Mouse (Mus musculus): ENCODE measurements at regions not wholly inside any gene's neighbourhood (a gene's known extent, or its start where the extent isn't known, plus 50 kb on each side); places are given as distances from the start of the nearest gene placed in this dataset.
A peak's percentile ranks its signal among the peaks of the same experiment; 100 is the strongest.

DNA sequence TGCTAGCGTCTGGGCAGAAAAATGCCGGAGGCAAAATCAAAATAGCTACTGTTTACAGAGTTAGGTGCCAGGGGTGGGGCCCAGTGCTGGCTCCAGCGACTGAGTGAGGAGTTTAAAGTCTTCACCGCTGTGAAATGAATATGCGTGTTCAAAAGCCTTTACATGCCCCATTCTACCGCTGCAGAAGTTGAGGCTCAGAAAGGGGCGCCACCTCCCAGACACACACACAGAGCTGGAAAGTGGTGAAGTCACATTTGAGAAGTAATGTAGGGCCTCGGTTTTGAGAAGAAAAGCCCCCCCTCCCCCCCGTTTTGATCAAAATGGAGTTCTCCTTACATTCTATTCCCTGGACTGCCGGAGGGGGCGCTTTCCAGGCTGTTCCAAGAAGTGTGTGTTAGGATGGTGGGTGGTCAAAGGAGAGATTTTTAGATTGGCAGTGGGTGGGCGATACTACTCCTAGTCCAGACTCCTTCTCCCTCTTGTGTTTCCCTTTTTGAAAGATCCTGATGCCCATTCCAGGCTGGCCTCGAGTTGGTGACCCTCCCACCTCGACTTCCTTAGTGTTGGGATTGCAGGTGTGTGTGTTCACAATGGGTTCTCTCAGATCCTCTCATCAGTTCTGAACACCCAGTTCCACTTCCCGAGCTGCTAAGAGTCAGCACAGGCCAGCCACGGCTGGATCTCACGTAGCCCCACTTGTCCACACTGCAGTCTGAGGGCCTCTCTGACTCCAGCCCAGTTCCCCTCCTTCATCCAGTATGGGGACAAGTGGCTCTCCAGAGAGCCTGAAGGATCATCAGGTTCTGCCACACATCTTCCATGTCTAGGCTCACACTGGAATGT lies 69.3 kb upstream of the Nkd1 start:
- peaks cover 17% of the 10 kb centered on the region for H3K4me1 ChIP-seq
- H3K27ac ChIP-seq: no peak overlapping the region
- no peaks in the 10 kb centered on the region for H3K9me3 ChIP-seq
- no peaks in the 10 kb centered on the region for H3K36me3 ChIP-seq
- no peak overlapping the region for H3K9ac ChIP-seq
- H3K27me3 ChIP-seq (replicated peaks): peaks cover 71% of the 10 kb centered on the region
- no peak for ATAC-seq (ENCODE audit: insufficient read depth, low FRiP score, low read depth)
- 28% methylated on average over 17 of the region's 17 CpGs for WGBS
- peak overlapping the region; percentile 29; the same call in 1 of the 2 replicates for H3K4me2 ChIP-seq
- no peak overlapping the region for H3K4me3 ChIP-seq (replicated peaks)

DNA sequence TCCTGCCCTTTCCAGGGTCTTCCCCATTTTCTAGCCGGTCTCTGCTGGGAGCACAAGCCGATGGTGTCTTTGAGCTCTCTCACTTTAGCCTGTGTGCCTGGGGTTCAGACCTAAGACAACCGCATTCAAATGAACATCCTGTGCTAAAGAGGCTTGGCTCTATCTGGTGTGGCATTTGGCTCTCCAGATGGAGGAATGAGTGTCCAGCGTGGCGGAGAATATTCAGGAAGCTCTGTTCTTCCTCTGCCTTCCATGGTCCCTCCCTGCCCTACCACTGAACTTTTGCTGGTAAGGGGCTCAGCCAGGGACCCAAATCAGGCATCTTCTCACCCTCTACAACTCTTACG lies 68.7 kb upstream of the Nkd1 start:
- Histone ChIP-seq H3K9me3 (no peaks in the 10 kb centered on the region), H3K4me2 (no peak overlapping the region), H3K9ac (no peak overlapping the region), H3K4me3 (replicated peaks) (no peak overlapping the region), H3K27ac (no peak overlapping the region), H3K4me1 (peaks cover 12% of the 10 kb centered on the region), H3K36me3 (no peaks in the 10 kb centered on the region), H3K27me3 (replicated peaks) (peaks cover 71% of the 10 kb centered on the region)
- ATAC-seq (ENCODE audit: insufficient read depth, low FRiP score, low read depth): no peak
- 78% methylated on average over 6 of the region's 6 CpGs for WGBS

DNA sequence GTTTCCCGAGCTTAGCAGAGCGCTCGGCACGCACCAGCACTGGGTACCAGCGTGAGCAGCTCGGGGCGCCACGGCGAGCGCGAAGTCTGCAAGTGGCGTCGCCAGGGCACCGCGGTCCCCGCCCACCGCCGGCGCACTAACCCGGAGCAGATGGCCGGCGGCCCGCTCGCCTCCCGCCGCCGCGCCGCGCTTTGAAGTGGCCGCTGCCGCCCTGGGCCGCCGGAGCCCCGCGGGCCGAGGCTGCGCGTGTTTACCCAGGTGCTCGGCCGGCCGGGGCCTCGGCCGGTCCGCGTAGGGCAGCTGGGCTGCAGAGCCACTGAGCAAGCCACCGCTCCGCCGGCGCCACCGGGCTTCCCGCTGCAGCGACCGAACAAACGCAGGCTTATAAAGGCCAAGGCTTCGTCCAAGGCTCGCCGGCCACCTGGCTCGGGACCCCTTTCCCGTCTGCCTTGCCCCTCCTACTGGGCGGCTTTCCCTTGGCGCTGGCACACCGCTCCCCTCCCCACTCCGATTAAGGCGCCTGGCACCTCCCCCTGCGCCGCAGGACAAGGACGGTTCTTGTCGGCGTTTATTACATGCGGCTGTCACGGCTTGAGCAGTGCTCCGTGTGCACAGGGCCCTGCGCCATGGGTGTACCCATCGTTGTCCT lies 67.0 kb upstream of the Nkd1 start:
- no peaks in the 10 kb centered on the region for H3K9me3 ChIP-seq
- under 1% methylated on average over 59 of the region's 75 CpGs for WGBS
- H3K4me1 ChIP-seq: peaks cover 12% of the 10 kb centered on the region
- H3K36me3 ChIP-seq: no peaks in the 10 kb centered on the region
- ATAC-seq (ENCODE audit: insufficient read depth, low FRiP score, low read depth): peak; percentile 65
- peak overlapping the region; percentile 97 for H3K4me2 ChIP-seq
- H3K27me3 ChIP-seq (replicated peaks): peaks cover 69% of the 10 kb centered on the region
- peak overlapping the region; percentile 32; the same call in 1 of the 2 replicates for H3K9ac ChIP-seq
- no peak overlapping the region for H3K27ac ChIP-seq
- H3K4me3 ChIP-seq (replicated peaks): peak overlapping the region; percentile 53

- Histone ChIP-seq H3K4me1 (peaks cover 12% of the 10 kb centered on the region), H3K4me2 (peak overlapping the region; percentile 97), H3K9me3 (no peaks in the 10 kb centered on the region), H3K36me3 (no peaks in the 10 kb centered on the region), H3K4me3 (replicated peaks) (peak overlapping the region; percentile 53; the same call in 1 of the 2 replicates), H3K27me3 (replicated peaks) (peaks cover 62% of the 10 kb centered on the region), H3K9ac (no peak overlapping the region), H3K27ac (no peak overlapping the region)
- no peak for ATAC-seq (ENCODE audit: insufficient read depth, low FRiP score, low read depth)
- 12% methylated on average over 4 of the region's 4 CpGs for WGBS
Observed at GRCm38 (mm10) chr8:88454906-88455305, 66.2 kb upstream of the Nkd1 start.

GRCm38 (mm10) chr8:88455434-88456020 lies 65.6 kb upstream of the Nkd1 start:
- Histone ChIP-seq H3K9ac (no peak overlapping the region), H3K36me3 (no peaks in the 10 kb centered on the region), H3K27ac (no peak overlapping the region), H3K27me3 (replicated peaks) (peaks cover 56% of the 10 kb centered on the region), H3K4me2 (peak overlapping the region; percentile 97), H3K4me3 (replicated peaks) (peak overlapping the region; percentile 12; the same call in 1 of the 2 replicates), H3K4me1 (peaks cover 12% of the 10 kb centered on the region), H3K9me3 (no peaks in the 10 kb centered on the region)
- ATAC-seq (ENCODE audit: insufficient read depth, low FRiP score, low read depth): no peak
- WGBS: 11% methylated on average over 28 of the region's 28 CpGs

DNA sequence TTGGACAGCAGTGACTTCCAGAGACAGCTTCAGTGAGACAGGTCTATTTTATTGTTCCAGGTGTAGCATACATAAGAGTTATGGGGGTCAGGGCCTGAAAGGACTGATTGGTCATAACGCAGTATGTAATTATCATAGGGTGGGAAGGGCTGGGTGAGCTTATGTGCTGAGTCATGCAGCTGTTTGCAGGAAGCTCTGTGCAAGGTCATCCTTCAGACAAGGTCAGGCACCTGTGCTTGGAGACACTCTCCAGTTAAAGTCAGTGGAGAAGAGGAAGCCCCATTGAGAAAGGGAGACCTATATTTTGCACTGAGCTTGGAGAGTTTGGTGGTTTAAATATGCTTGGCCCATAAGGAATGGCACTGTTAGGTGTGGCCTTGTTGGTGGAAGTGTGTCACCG lies 62.0 kb upstream of the Nkd1 start:
- H3K4me3 ChIP-seq (replicated peaks): no peak overlapping the region
- no peaks in the 10 kb centered on the region for H3K9me3 ChIP-seq
- H3K27ac ChIP-seq: no peak overlapping the region
- no peak overlapping the region for H3K4me2 ChIP-seq
- peaks cover 21% of the 10 kb centered on the region for H3K27me3 ChIP-seq (replicated peaks)
- H3K4me1 ChIP-seq: peaks cover 8% of the 10 kb centered on the region
- no peak for ATAC-seq (ENCODE audit: insufficient read depth, low FRiP score, low read depth)
- H3K9ac ChIP-seq: no peak overlapping the region
- 82% methylated on average over 2 of the region's 2 CpGs for WGBS
- no peaks in the 10 kb centered on the region for H3K36me3 ChIP-seq

DNA sequence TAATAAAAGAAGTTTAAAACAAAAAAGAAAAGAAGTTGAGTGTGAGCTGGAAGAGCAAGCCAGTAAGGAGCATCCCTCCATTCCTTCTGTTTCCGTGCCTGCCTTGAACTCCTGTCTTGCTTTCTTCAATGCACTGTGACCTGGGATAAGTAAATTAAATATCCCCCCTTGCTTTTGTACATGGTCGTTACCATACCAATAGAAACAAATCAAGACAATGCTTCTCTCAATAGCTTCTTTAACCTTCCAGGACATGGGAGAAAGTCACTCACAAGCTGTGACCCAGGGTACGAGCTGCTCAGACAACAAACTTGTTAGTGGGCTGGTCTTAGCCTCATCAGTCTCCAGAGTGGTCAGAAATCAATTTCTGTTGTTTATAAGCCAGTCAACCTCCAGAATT lies 53.4 kb upstream of the Nkd1 start:
- ATAC-seq (ENCODE audit: insufficient read depth, low FRiP score, low read depth): no peak
- Histone ChIP-seq H3K4me2 (no peak overlapping the region), H3K4me1 (no peaks in the 10 kb centered on the region), H3K9ac (no peak overlapping the region), H3K9me3 (no peaks in the 10 kb centered on the region), H3K27ac (no peak overlapping the region), H3K36me3 (no peaks in the 10 kb centered on the region), H3K4me3 (replicated peaks) (no peak overlapping the region), H3K27me3 (replicated peaks) (no peaks in the 10 kb centered on the region)
- 75% methylated on average over 3 of the region's 3 CpGs for WGBS

- no peak overlapping the region for H3K9ac ChIP-seq
- H3K4me3 ChIP-seq (replicated peaks): no peak overlapping the region
- 71% methylated on average over 8 of the region's 8 CpGs for WGBS
- no peaks in the 10 kb centered on the region for H3K27me3 ChIP-seq (replicated peaks)
- ATAC-seq (ENCODE audit: insufficient read depth, low FRiP score, low read depth): no peak
- no peak overlapping the region for H3K4me2 ChIP-seq
- H3K36me3 ChIP-seq: no peaks in the 10 kb centered on the region
- H3K9me3 ChIP-seq: no peaks in the 10 kb centered on the region
- H3K4me1 ChIP-seq: no peaks in the 10 kb centered on the region
- no peak overlapping the region for H3K27ac ChIP-seq
Observed at GRCm38 (mm10) chr8:88470931-88471455, 50.2 kb upstream of the Nkd1 start.
